Mouse (Mus musculus) liver, postnatal 0 days (tissue): Measurements from ENCODE around the gene Cntnap5a. TPM values are rescaled to one million over a fixed set of nuclear protein-coding genes. Genes with fewer than 3 reads are reported as not detected.
"Not testable (repeated sequence)": the region's sequence is repeated elsewhere in the genome, so short reads cannot be mapped to it uniquely, and the experiment has no call there.

Source experiments
- ATAC-seq: fragments of 200-750 bp; cut with Nextera tagmentation; 2 replicates; pipeline ENCODE4 v1.8.0; 2017; ENCODE audit warnings: mild to moderate bottlenecking, moderate library complexity
- DNase-seq: peaks from one replicate; pipeline ENCODE4 v3.0.0-alpha.2; 2016
- H3K27ac ChIP-seq: fragments of 300-500 bp; sonication (generic); 2 replicates; pipeline ENCODE4 v1.5.1; 2014; ENCODE audit warnings: antibody characterized with exemption, moderate library complexity, mild to moderate bottlenecking, low read depth
- H3K27me3 ChIP-seq: fragments of 300-500 bp; sonication (generic); 2 replicates; pipeline ENCODE4 v1.6.1; 2014; ENCODE audit warnings: low read length, control low read depth, mixed read lengths; ENCODE audit not compliant: insufficient read depth
- H3K36me3 ChIP-seq: fragments of 300-500 bp; sonication (generic); replicated peaks from 2 replicates; pipeline ENCODE4 v1.6.1; 2014; ENCODE audit warnings: mild to moderate bottlenecking, control low read depth, low read length, moderate library complexity, mixed read lengths; ENCODE audit not compliant: insufficient read depth
- H3K4me1 ChIP-seq: fragments of 300-500 bp; sonication (generic); 2 replicates; pipeline ENCODE4 v1.6.1; 2014; ENCODE audit warnings: antibody characterized with exemption, mild to moderate bottlenecking, control low read depth; ENCODE audit not compliant: insufficient read depth
- H3K4me2 ChIP-seq: fragments of 300-500 bp; sonication (generic); 2 replicates; pipeline ENCODE4 v1.6.1; 2014; ENCODE audit warnings: low read depth, mild to moderate bottlenecking, low read length, moderate library complexity, mixed read lengths
- H3K4me3 ChIP-seq: fragments of 300-500 bp; sonication (generic); 2 replicates; pipeline ENCODE4 v1.5.1; 2014; ENCODE audit warnings: low read depth, low read length
- H3K9ac ChIP-seq: fragments of 300-500 bp; sonication (generic); replicated peaks from 2 replicates; pipeline ENCODE4 v1.6.1; 2014; ENCODE audit warnings: mild to moderate bottlenecking, moderate library complexity
- H3K9me3 ChIP-seq: fragments of 300-500 bp; sonication (generic); 2 replicates; pipeline ENCODE4 v1.6.1; 2016; ENCODE audit warnings: mild to moderate bottlenecking, control low read depth, low read length, mixed read lengths
- CTCF ChIP-seq: sonication (generic); IDR thresholded peaks from 2 replicates; pipeline ENCODE4 v1.5.1; 2016; ENCODE audit warnings: antibody characterized with exemption, low read depth
- EP300 ChIP-seq: IDR thresholded peaks from 2 replicates; pipeline ENCODE4 v1.6.1; 2016; ENCODE audit warnings: antibody characterized with exemption, low read depth, mild to moderate bottlenecking
- WGBS: fragments of 180-500 bp; shearing (Covaris S2); extraction: QIAGEN DNeasy Blood & Tissue Kit; methylation state at CpG from one replicate; pipeline ENCODE4 v1.1.7; 2014; ENCODE audit not compliant: insufficient replicate concordance; 5-methylcytosine and 5-hydroxymethylcytosine counted together
- polyA plus RNA-seq: library from polyadenylated mRNA; unstranded; fragments of >200 nt; fragmentation: Nextera tagmentation; extraction: Ambion mirVana; gene quantifications from 2 replicates; pipeline ENCODE4 v1.2.1, GENCODE M21; 2015

Cntnap5a gene
- polyA plus RNA-seq, 1 experiment from 2014 or later, result not detected

GRCm38 (mm10) chr1:116127085-116127484, 442.5 kb downstream of the Cntnap5a start:
- ATAC-seq, result no peak
- Histone ChIP-seq H3K9me3 (no peaks in the 10 kb centered on the region), H3K36me3 (no peaks in the 10 kb centered on the region)

DNA sequence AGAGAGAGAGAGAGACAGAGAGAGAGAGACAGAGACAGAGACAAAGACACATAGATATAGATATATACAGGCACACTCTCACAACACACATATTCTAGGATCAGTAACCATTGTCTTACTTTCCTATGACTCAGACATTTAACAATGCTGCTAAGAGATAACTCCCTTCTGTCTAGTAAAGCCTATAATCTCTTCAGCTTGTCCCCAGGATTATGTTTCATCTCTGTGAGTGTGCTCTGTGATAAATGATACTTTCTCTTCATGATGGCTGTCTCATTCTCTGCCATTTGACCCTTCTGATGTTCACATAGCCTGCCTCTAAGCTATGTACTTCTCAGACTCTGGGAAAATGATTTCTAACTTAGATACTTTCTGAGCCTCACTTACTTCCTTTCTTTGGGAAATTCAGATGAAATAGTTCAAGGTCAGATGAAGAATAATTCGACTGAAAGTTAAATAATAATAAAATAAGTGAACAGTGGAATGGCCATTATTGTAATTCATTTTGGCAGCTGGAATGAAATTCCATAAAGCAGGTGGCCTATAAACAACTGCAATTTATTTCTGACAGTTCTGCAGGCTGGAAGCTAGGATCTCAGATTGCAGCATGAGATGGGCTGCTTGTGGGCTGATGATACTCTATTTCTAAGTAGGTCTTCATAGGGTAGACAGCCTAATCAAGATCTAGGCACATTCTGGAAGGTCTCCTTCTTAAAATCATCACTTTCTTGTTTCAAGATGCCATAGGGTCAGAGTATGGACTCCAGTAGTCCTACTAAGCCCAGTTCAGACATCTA, 444.1 kb downstream of the Cntnap5a start:
- Histone ChIP-seq H3K9me3 (no peaks in the 10 kb centered on the region), H3K9ac (no peak overlapping the region), H3K4me2 (no peak overlapping the region), H3K4me3 (no peak overlapping the region), H3K36me3 (no peaks in the 10 kb centered on the region), H3K27me3 (no peaks in the 10 kb centered on the region), H3K27ac (no peak overlapping the region), H3K4me1 (no peaks in the 10 kb centered on the region)
- WGBS, result 51% methylated on average over 1 of the region's 1 CpGs
- DNase-seq (no peak), ATAC-seq (no peak)
- TF ChIP-seq EP300, result no peak
- TF ChIP-seq CTCF, result no peak

More at GRCm38 (mm10) chr1:116127085-116127484, 442.5 kb downstream of the Cntnap5a start:
- no peak for TF ChIP-seq CTCF
- TF ChIP-seq EP300, result no peak
- Histone ChIP-seq H3K9ac (no peak overlapping the region), H3K4me1 (no peaks in the 10 kb centered on the region), H3K27me3 (no peaks in the 10 kb centered on the region), H3K4me3 (no peak overlapping the region), H3K27ac (no peak overlapping the region), H3K4me2 (no peak overlapping the region)
- DNase-seq, result no peak
- 72% methylated on average over 2 of the region's 2 CpGs for WGBS

DNA sequence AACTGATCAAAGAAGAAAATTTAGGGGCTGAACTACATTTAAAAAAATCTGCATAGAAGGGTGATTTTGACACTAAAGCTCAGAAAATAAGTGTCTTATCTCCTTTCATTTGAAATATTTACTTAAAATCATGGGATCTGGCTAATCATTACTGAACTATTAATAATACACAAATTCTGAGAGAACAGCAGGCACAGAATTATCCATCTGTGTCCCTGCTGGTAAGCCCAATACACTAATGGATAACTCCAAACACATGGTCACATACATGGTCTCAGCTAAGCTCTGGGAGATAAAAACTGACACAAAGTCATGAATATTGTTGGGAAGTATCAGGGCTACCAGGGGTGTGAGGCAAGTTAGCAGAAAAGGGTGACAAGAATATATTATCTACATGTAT, 447.9 kb downstream of the Cntnap5a start:
- no peak overlapping the region for H3K9ac ChIP-seq
- no peaks in the 10 kb centered on the region for H3K27me3 ChIP-seq
- no peaks in the 10 kb centered on the region for H3K9me3 ChIP-seq
- H3K36me3 ChIP-seq, result no peaks in the 10 kb centered on the region
- no peak for TF ChIP-seq CTCF
- TF ChIP-seq EP300, result no peak
- no peak overlapping the region for H3K4me2 ChIP-seq
- no peak for DNase-seq
- no peak overlapping the region for H3K27ac ChIP-seq
- H3K4me3 ChIP-seq, result no peak overlapping the region
- no peaks in the 10 kb centered on the region for H3K4me1 ChIP-seq
- ATAC-seq, result no peak

DNA sequence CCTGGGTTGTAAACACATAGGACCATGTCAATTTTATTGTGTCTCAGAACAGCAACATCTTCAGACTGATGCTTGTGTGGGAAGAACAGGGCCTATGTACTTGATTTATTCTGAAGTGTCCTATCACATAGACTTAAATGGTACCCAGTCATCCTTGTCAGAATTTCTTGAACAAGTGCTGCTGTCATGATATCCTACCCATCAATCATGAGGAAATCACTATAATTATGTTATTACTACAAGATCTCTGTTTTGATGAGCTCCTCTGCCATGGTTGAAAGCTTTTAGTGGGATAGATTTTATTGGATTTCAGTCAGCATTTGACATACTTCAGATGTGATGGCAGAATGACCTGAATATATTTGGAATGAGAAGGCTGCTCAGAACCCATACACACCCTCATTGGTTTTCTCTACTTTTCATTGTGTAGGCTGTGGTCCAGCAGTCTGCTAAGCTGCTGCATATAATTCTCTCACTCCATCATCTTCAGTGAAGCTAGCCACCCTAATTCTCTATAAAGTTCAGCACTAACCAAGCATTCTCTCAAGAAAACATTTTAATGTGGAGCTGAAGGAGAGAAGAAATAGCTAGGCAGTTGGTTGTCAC, 465.3 kb downstream of the Cntnap5a start:
- H3K9me3 ChIP-seq, result no peaks in the 10 kb centered on the region
- no peak for ATAC-seq
- H3K4me2 ChIP-seq, result no peak overlapping the region
- H3K27ac ChIP-seq, result no peak overlapping the region
- TF ChIP-seq EP300, result no peak
- no peak for TF ChIP-seq CTCF
- DNase-seq, result no peak
- no peaks in the 10 kb centered on the region for H3K27me3 ChIP-seq
- H3K9ac ChIP-seq, result no peak overlapping the region
- no peaks in the 10 kb centered on the region for H3K36me3 ChIP-seq
- no peak overlapping the region for H3K4me3 ChIP-seq
- H3K4me1 ChIP-seq, result no peaks in the 10 kb centered on the region

DNA sequence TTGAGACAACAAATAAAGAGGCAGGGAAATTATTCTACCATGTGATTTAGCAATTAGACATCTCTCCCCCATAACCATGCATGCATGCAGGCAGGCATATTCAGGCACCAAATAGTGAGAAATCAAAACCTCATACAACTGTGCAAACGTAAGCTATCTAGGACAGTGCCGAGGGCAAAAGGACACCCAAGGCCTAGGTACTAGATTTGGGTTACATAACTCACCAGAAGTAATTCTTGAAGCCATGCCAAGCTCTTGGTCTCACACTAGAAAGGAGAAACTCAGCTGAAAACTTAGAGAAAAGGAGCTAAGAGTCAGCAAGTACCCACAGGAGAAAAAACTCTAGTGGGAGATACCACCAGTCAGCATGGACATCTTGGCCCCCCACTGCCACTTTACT, 499.9 kb downstream of the Cntnap5a start:
- Histone ChIP-seq H3K27me3 (no peaks in the 10 kb centered on the region), H3K4me1 (no peaks in the 10 kb centered on the region), H3K4me2 (no peak overlapping the region), H3K9me3 (no peaks in the 10 kb centered on the region), H3K27ac (no peak overlapping the region), H3K36me3 (no peaks in the 10 kb centered on the region), H3K4me3 (no peak overlapping the region), H3K9ac (no peak overlapping the region)
- DNase-seq (no peak), ATAC-seq (no peak)
- WGBS, result 61% methylated on average over 2 of the region's 2 CpGs
- no peak for TF ChIP-seq CTCF
- no peak for TF ChIP-seq EP300

DNA sequence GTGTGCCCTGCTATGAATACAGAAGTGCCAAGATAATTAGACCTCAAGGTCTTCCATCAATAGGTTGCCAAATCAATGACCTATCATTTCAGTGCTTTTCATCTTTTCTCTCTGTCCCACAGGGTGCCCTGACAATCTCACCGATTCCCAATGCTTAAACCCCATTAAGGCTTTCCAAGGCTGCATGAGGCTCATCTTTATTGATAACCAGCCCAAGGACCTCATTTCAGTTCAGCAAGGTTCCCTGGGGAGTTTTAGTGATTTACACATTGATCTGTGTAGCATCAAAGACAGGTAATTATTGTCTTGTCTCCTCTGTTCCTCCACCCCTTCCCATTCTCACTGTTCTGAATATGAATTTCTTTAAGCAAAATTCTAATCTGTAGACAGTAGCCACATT, 503.6 kb downstream of the Cntnap5a start:
- H3K9me3 ChIP-seq, DNase-seq, H3K4me1 ChIP-seq, H3K4me3 ChIP-seq, H3K4me2 ChIP-seq, ATAC-seq, H3K27ac ChIP-seq, H3K27me3 ChIP-seq, H3K36me3 ChIP-seq, H3K9ac ChIP-seq: not testable (repeated sequence)
- WGBS, result 74% methylated on average over 1 of the region's 1 CpGs
